Mouse (Mus musculus): ENCODE measurements around the gene Ip6k2. TPM values are rescaled to one million over a fixed set of nuclear protein-coding genes. Genes with fewer than 3 reads are reported as not detected.

Gene Ip6k2
- polyA plus RNA-seq, 1 experiment = 93.8 TPM

GRCm38 (mm10) chr9:108848419-108848818 is 64.8 kb downstream of the Ip6k2 start:
- no peak overlapping the region for H3K4me3 ChIP-seq (ENCODE audit: insufficient read depth, low read length)
- TF ChIP-seq POLR2A (IDR thresholded peaks at IDR 0.05; ENCODE audit: low read depth, low read length) = no peak
- TF ChIP-seq CTCF (IDR thresholded peaks at IDR 0.05; ENCODE audit: borderline replicate concordance, insufficient read depth, low read length) = no peak
- no peaks in the 10 kb centered on the region for H3K4me1 ChIP-seq (ENCODE audit: control insufficient read depth, insufficient read depth, low read length)
- H3K27ac ChIP-seq (ENCODE audit: insufficient read depth, low read length) = no peak overlapping the region

DNA sequence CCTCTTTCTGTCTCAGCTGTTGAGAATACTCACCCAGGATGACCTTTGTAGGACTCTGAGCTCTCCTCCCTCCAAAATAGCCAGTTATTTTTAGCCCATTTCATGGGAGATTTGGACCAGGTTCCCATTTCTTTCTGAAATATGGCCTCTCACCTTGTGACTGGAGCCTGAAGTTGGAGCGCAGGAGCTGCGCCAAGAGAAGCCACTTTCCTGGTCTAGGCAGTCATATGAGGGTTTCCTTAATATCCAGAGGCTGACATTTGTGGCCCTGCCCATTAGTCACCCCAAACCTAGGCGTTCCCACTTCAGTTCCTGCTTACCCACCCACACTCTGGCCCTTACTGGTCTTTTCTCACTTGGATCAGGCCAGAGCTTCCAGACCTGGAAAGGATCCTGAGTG is 69.4 kb downstream of the Ip6k2 start, which contains the start of gene Slc26a6:
Gene Slc26a6 (plus strand): TSS at position 308 of the 400 bp plus-strand sequence.
- TF ChIP-seq CTCF (IDR thresholded peaks at IDR 0.05; ENCODE audit: borderline replicate concordance, insufficient read depth, low read length) = no peak
- TF ChIP-seq POLR2A (IDR thresholded peaks at IDR 0.05; ENCODE audit: low read depth, low read length) = no peak
- H3K4me1 ChIP-seq (ENCODE audit: control insufficient read depth, insufficient read depth, low read length) = no peaks in the 10 kb centered on the region

GRCm38 (mm10) chr9:108853635-108854240 is 70.1 kb downstream of the Ip6k2 start:
- peak overlapping the region; percentile 63 for H3K27ac ChIP-seq (ENCODE audit: insufficient read depth, low read length)
- peak overlapping the region; percentile 76 for H3K4me3 ChIP-seq (ENCODE audit: insufficient read depth, low read length)
- TF ChIP-seq POLR2A (IDR thresholded peaks at IDR 0.05; ENCODE audit: low read depth, low read length) (peak; percentile 40; the same call in 1 of the 2 replicates), CTCF (IDR thresholded peaks at IDR 0.05; ENCODE audit: borderline replicate concordance, insufficient read depth, low read length) (peak; percentile 34; the same call in 1 of the 2 replicates)

More for the DNA sequence above, 69.4 kb downstream of the Ip6k2 start, which contains the start of gene Slc26a6:
- peak within 1 kb of the TSS; percentile 63 for H3K27ac ChIP-seq (ENCODE audit: insufficient read depth, low read length)
- H3K4me3 ChIP-seq (ENCODE audit: insufficient read depth, low read length) = peak within 1 kb of the TSS; percentile 76

DNA sequence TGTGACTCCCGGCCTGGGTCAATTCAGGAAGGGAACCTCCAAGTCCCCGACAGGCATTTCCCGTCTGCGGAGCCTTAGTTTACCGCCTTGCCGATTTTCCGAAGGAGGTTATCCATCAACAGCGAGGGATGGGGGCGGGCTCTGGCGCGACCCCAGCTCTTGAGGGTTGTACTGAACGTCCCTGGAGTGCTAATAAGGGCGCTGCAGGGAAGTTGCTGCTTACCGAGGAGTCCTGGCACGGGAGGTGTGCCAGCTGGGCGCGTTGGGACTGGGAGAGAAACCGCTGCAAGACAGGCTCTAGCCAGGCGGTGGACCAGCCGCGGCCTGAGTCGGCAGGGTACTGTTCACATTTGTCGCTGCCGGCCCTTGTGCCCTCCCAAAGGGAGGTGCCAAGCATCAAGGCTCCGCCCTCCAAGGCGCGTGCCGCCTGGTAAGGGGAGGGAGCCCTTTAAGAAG is 70.7 kb downstream of the Ip6k2 start:
- H3K4me1 ChIP-seq (ENCODE audit: control insufficient read depth, insufficient read depth, low read length) = no peaks in the 10 kb centered on the region
- H3K4me3 ChIP-seq (ENCODE audit: insufficient read depth, low read length) = peak overlapping the region; percentile 76
- H3K27ac ChIP-seq (ENCODE audit: insufficient read depth, low read length) = peak overlapping the region; percentile 63
- TF ChIP-seq POLR2A (IDR thresholded peaks at IDR 0.05; ENCODE audit: low read depth, low read length) = peak; percentile 98
- TF ChIP-seq CTCF (IDR thresholded peaks at IDR 0.05; ENCODE audit: borderline replicate concordance, insufficient read depth, low read length) = no peak

More at GRCm38 (mm10) chr9:108853635-108854240, 70.1 kb downstream of the Ip6k2 start:
- no peaks in the 10 kb centered on the region for H3K4me1 ChIP-seq (ENCODE audit: control insufficient read depth, insufficient read depth, low read length)

GRCm38 (mm10) chr9:108855335-108855734 is 71.7 kb downstream of the Ip6k2 start:
- no peak for TF ChIP-seq POLR2A (IDR thresholded peaks at IDR 0.05; ENCODE audit: low read depth, low read length)
- no peak for TF ChIP-seq CTCF (IDR thresholded peaks at IDR 0.05; ENCODE audit: borderline replicate concordance, insufficient read depth, low read length)
- no peak overlapping the region for H3K27ac ChIP-seq (ENCODE audit: insufficient read depth, low read length)
- H3K4me1 ChIP-seq (ENCODE audit: control insufficient read depth, insufficient read depth, low read length) = no peaks in the 10 kb centered on the region
- no peak overlapping the region for H3K4me3 ChIP-seq (ENCODE audit: insufficient read depth, low read length)

Other genes starting within 250 kb of the Ip6k2 start
- gene Impdh2, start 223.5 kb upstream of the Ip6k2 start, polyA plus RNA-seq (2011; ENCODE audit: insufficient read length, low read depth, missing spikeins) = 176 and 180 TPM in 2 replicates
- 19.5 and 25.5 TPM in 2 replicates for gene Ndufaf3, start 216.4 kb upstream of the Ip6k2 start, polyA plus RNA-seq (2011; ENCODE audit: insufficient read length, low read depth, missing spikeins)
- 29.2 and 38.2 TPM in 2 replicates for gene Dalrd3, start 213.9 kb upstream of the Ip6k2 start, polyA plus RNA-seq (2011; ENCODE audit: insufficient read length, low read depth, missing spikeins)
- 40.4 and 42.8 TPM in 2 replicates for gene Wdr6, start 205.1 kb upstream of the Ip6k2 start, polyA plus RNA-seq (2011; ENCODE audit: insufficient read length, low read depth, missing spikeins)
- 3.4 and 4.8 TPM in 2 replicates for gene P4htm, start 186.1 kb upstream of the Ip6k2 start, polyA plus RNA-seq (2011; ENCODE audit: insufficient read length, low read depth, missing spikeins)
- gene Arih2, start 134.4 kb upstream of the Ip6k2 start, polyA plus RNA-seq (2011; ENCODE audit: insufficient read length, low read depth, missing spikeins) = 65.9 and 73.9 TPM in 2 replicates
- 35.0 and 36.6 TPM in 2 replicates for gene Slc25a20, start 121.7 kb upstream of the Ip6k2 start, polyA plus RNA-seq (2011; ENCODE audit: insufficient read length, low read depth, missing spikeins)
- 61.9 and 78.8 TPM in 2 replicates for gene Prkar2a, start 94.5 kb upstream of the Ip6k2 start, polyA plus RNA-seq (2011; ENCODE audit: insufficient read length, low read depth, missing spikeins)
- gene Nckipsd, start 24.6 kb downstream of the Ip6k2 start, polyA plus RNA-seq (2011; ENCODE audit: insufficient read length, low read depth, missing spikeins) = 7.6 and 8.7 TPM in 2 replicates
- 0.23 and 0.42 TPM in 2 replicates for gene Celsr3, start 42.5 kb downstream of the Ip6k2 start, polyA plus RNA-seq (2011; ENCODE audit: insufficient read length, low read depth, missing spikeins)
- 9.7 and 10.1 TPM in 2 replicates for gene Slc26a6, start 69.5 kb downstream of the Ip6k2 start, polyA plus RNA-seq (2011; ENCODE audit: insufficient read length, low read depth, missing spikeins)
- gene Tmem89, start 130.8 kb downstream of the Ip6k2 start, polyA plus RNA-seq (2011; ENCODE audit: insufficient read length, low read depth, missing spikeins) = not detected in 2 replicates
- gene Uqcrc1, start 152.8 kb downstream of the Ip6k2 start, polyA plus RNA-seq (2011; ENCODE audit: insufficient read length, low read depth, missing spikeins) = 165 and 176 TPM in 2 replicates
- 48.8 and 70.7 TPM in 2 replicates for gene Col7a1, start 169.8 kb downstream of the Ip6k2 start, polyA plus RNA-seq (2011; ENCODE audit: insufficient read length, low read depth, missing spikeins)
- 1.7 and 1.9 TPM in 2 replicates for gene Ucn2, start 202.2 kb downstream of the Ip6k2 start, polyA plus RNA-seq (2011; ENCODE audit: insufficient read length, low read depth, missing spikeins)
- 6.0 and 7.1 TPM in 2 replicates for gene Pfkfb4, start 208.0 kb downstream of the Ip6k2 start, polyA plus RNA-seq (2011; ENCODE audit: insufficient read length, low read depth, missing spikeins)

Measured in embryonic fibroblast, embryonic 13.5 days (primary cell).